Mouse (Mus musculus) testis, postnatal 14 days (tissue): ENCODE measurements around the gene Hexim2.

Experiments used
- DNase-seq: peaks from one replicate; pipeline ENCODE4 v3.0.0; 2021; ENCODE audit warnings: low spot score

Gene Hexim2

GRCm38 (mm10) chr11:103111881-103112551 is 20.2 kb upstream of the Hexim2 start:
- DNase-seq, result peak; percentile 82

GRCm38 (mm10) chr11:103112552-103112912 is 19.7 kb upstream of the Hexim2 start:
- DNase-seq, result peak; percentile 49

- DNase-seq, result no peak
Observed at GRCm38 (mm10) chr11:103113005-103113404, 19.2 kb upstream of the Hexim2 start.

GRCm38 (mm10) chr11:103113771-103114170 is 18.5 kb upstream of the Hexim2 start:
- DNase-seq, result no peak

- DNase-seq, result no peak
Observed at GRCm38 (mm10) chr11:103114270-103114943, 17.8 kb upstream of the Hexim2 start.

GRCm38 (mm10) chr11:103115163-103116007 is 16.8 kb upstream of the Hexim2 start:
- DNase-seq, result peak; percentile 89

GRCm38 (mm10) chr11:103116008-103116818 is 16.0 kb upstream of the Hexim2 start, which contains the start of gene Hexim1:
Gene Hexim1, plus strand, starts transcription at chr11:103116231.
- peak; percentile 99 for DNase-seq

GRCm38 (mm10) chr11:103116959-103117590 is 15.2 kb upstream of the Hexim2 start:
- DNase-seq, result peak; percentile 73

GRCm38 (mm10) chr11:103117591-103118009 is 14.6 kb upstream of the Hexim2 start:
- DNase-seq, result no peak

GRCm38 (mm10) chr11:103118866-103119265 is 13.4 kb upstream of the Hexim2 start:
- no peak for DNase-seq

- DNase-seq, result no peak
Observed at GRCm38 (mm10) chr11:103119609-103120008, 12.6 kb upstream of the Hexim2 start.

GRCm38 (mm10) chr11:103120315-103120714 is 11.9 kb upstream of the Hexim2 start:
- DNase-seq, result no peak

GRCm38 (mm10) chr11:103132576-103133455 is 587 bp downstream of the Hexim2 start:
- DNase-seq, result peak; percentile 100

GRCm38 (mm10) chr11:103133456-103134185 is 1.4 kb downstream of the Hexim2 start:
- DNase-seq, result peak; percentile 21

- peak; percentile 33 for DNase-seq
Observed at GRCm38 (mm10) chr11:103134221-103134620, 2.0 kb downstream of the Hexim2 start.

- no peak for DNase-seq
Observed at GRCm38 (mm10) chr11:103136039-103136577, 3.9 kb downstream of the Hexim2 start.

- DNase-seq, result no peak
Observed at GRCm38 (mm10) chr11:103139951-103140762, 7.9 kb downstream of the Hexim2 start.

GRCm38 (mm10) chr11:103140763-103141100 is 8.5 kb downstream of the Hexim2 start:
- no peak for DNase-seq
